Mouse (Mus musculus): ENCODE results near the gene Tmc4.

DNA sequence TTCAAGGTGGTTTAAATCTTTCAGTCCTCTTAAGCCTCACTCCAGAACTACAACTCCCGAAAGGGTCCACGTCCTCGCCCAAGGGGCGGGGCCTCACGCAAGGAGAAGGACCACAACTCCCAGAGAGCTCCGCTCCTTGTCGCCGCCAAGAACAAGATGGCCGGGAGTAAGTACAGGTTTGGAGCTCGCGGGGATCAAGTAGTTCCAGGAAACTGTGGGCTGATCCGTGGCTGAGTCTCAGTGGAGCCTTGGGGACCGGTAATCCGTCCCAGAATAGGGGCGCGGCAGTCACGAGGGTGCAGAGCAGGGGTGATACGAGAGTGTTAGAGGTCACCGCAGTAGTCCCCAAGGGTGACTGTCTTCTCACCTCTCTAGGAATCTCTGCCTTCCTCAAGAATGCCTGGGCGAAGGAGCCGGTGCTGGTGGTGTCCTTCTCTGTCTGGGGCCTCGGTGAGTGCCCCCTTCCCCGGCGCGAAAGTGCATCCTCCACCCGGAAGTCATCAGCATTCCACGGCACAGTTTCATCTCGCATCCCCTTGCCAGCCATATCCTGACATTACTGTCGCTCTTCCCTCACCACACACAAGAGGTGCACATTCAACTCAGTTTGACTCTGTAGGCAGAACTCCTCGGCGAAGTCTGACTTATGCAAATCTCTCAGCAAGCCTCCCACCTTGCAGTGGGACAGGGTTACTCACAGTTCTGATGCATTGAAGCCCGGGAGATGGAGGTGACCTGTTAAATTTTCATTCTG, 59.9 kb downstream of the Tmc4 start, which contains the start of gene Ndufa3:
- no peak for TF ChIP-seq CTCF (IDR thresholded peaks at IDR 0.05; ENCODE audit: extremely low read depth, insufficient read length, insufficient replicate concordance, low read depth, low read length)
- TF ChIP-seq POLR2A (IDR thresholded peaks at IDR 0.05; ENCODE audit: low read depth, low read length), result peak; percentile 74

All from small intestine, adult 2 months (tissue).